Mouse (Mus musculus): ENCODE results near the gene Eps15.

DNA sequence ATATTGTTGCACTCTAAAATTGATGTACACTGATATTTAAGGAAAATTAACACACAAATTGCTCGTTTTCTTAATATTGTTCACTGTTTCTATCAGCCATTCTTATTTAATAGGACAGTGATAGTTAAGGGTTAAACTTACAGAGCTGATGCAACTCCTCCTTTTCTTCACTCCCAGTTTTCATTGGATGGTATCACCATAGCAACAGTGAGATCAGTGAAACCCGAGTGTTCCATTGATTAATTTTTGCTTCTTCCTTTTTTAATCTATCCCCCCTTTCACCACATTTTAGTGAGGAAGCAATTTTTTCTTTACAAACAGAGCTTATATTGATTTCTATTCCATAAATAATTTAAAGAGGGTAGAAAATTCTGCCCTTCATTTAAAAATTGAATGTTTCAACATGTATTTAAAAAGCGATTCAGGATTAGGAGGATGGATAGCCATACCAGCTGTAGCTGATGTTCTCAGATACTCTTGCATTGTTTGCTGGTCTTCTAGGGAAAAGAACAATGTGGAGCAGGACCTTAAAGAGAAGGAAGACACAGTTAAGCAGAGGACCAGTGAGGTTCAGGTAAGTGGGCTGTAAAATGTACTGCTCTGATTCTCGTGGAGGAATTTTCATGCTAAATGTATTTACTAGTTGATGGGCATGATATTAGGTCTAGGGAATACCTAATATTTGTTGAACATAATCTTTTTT is 62.9 kb downstream of the Eps15 start:
- TF ChIP-seq CTCF (IDR thresholded peaks at IDR 0.05; ENCODE audit: extremely low read depth, insufficient read depth, insufficient read length, insufficient replicate concordance) (no peak), POLR2A (IDR thresholded peaks at IDR 0.05; ENCODE audit: low read depth, low read length) (no peak)
